Mouse (Mus musculus): ENCODE results near the gene Ugt2b5.
"Not testable (repeated sequence)": the region's sequence is repeated elsewhere in the genome, so short reads cannot be mapped to it uniquely, and the experiment has no call there.

- TF ChIP-seq EP300, CTCF (IDR thresholded peaks at IDR 0.05; ENCODE audit: low read depth): not testable (repeated sequence)
Observed at GRCm38 (mm10) chr5:87140196-87140595, at the start of gene Ugt2b5.

Data from liver, postnatal 0 days (tissue).